Mouse (Mus musculus) myocyte (in vitro differentiated cells): ENCODE measurements around the gene Mfsd1.

Source experiments
- POLR2A ChIP-seq: IDR thresholded peaks from one replicate; pipeline ENCODE4 v1.6.1; 2011; ENCODE audit warnings: low read depth, mild to moderate bottlenecking, control low read depth, moderate library complexity; ENCODE audit not compliant: insufficient read length
- USF1 ChIP-seq: IDR thresholded peaks from one replicate; pipeline ENCODE4 v1.6.1; 2011; ENCODE audit warnings: low read depth, mild to moderate bottlenecking, control low read depth, moderate library complexity

- TF ChIP-seq USF1 (no peak), POLR2A (no peak)
Measured at GRCm38 (mm10) chr3:67586511-67586910, 4.0 kb downstream of the Mfsd1 start.
